12 mouse cellular contexts compared by ENCODE assay signal in genomic region chr12:16362341-16362740, GRCm38 (mm10).
"Had no signal": no experiment of that assay in that cellular context is flagged by ENCODE, and none has a peak within 500 bp of the region (broad histone marks: within the 10 kb centered on the region; RNA-seq: fewer than 3 reads in every experiment).

No protein-coding gene starts in this region.

- H3K9me3 ChIP-seq: midbrain, embryonic 13.5 days; stomach, embryonic 15.5 days had no signal

- H3K4me3 ChIP-seq: kidney, embryonic 15.5 days; limb, embryonic 13.5 days; midbrain, embryonic 13.5 days; stomach, embryonic 15.5 days had no signal

- H3K36me3 ChIP-seq: kidney, embryonic 15.5 days; limb, embryonic 13.5 days; midbrain, embryonic 13.5 days; stomach, embryonic 15.5 days had no signal

- H3K9ac ChIP-seq: kidney, embryonic 15.5 days; limb, embryonic 13.5 days; midbrain, embryonic 13.5 days; stomach, embryonic 15.5 days had no signal

- H3K4me2 ChIP-seq: kidney, embryonic 15.5 days; limb, embryonic 13.5 days; liver, embryonic 11.5 days; midbrain, embryonic 13.5 days; stomach, embryonic 15.5 days had no signal

- H3K4me1 ChIP-seq: kidney, embryonic 15.5 days; limb, embryonic 13.5 days; midbrain, embryonic 13.5 days; stomach, embryonic 15.5 days had no signal

- H3K27me3 ChIP-seq: kidney, embryonic 15.5 days; limb, embryonic 13.5 days; midbrain, embryonic 13.5 days; stomach, embryonic 15.5 days had no signal

- H3K27ac ChIP-seq: kidney, embryonic 15.5 days; limb, embryonic 13.5 days; midbrain, embryonic 13.5 days; stomach, embryonic 15.5 days had no signal

- DNase-seq: kidney, adult 2 months; kidney, postnatal 14 days; layer of hippocampus, postnatal 36 days; right cerebral cortex, postnatal 14 days; thymus, adult 2 months; thymus, postnatal 25 days had no signal

- ATAC-seq: intestine, embryonic 16.5 days; midbrain, embryonic 13.5 days had no signal
